ENCODE assay signal across 9 mouse cellular contexts in genomic region chr11:76916539-76917229, GRCm38 (mm10). TPM values are rescaled to one million over a fixed set of nuclear protein-coding genes. Genes with fewer than 3 reads are reported as not detected.
DNase-seq lines count a peak whose midpoint lies in the region; ATAC-seq and TF ChIP-seq lines count a peak whose summit lies in the region.
"Had no signal": no experiment of that assay in that cellular context is flagged by ENCODE, and none has a peak within 500 bp of the region (broad histone marks: within the 10 kb centered on the region; RNA-seq: fewer than 3 reads in every experiment).

No protein-coding gene starts in this region.

- H3K36me3 ChIP-seq in hindbrain, embryonic 13.5 days, result no peaks in the 10 kb centered on the region
- no peaks in the 10 kb centered on the region for H3K36me3 ChIP-seq in hindbrain, embryonic 10.5 days
- H3K36me3 ChIP-seq in midbrain, postnatal 0 days (ENCODE audit: insufficient read depth, low read length), result no peaks in the 10 kb centered on the region
- H3K36me3 ChIP-seq: liver, embryonic 13.5 days had no signal

- H3K4me1 ChIP-seq in hindbrain, embryonic 13.5 days (replicated peaks), result peaks cover 18% of the 10 kb centered on the region
- H3K4me1 ChIP-seq in hindbrain, embryonic 10.5 days (replicated peaks), result peaks cover 30% of the 10 kb centered on the region
- H3K4me1 ChIP-seq in midbrain, postnatal 0 days (ENCODE audit: insufficient read depth, low read length), result no peaks in the 10 kb centered on the region

- H3K27me3 ChIP-seq in hindbrain, embryonic 13.5 days, result 0 out of 2 replicates have a peak, but pooled peaks cover 3% of the 10 kb centered on the region
- no peaks in the 10 kb centered on the region; the same call in 1 of the 2 replicates for H3K27me3 ChIP-seq in hindbrain, embryonic 10.5 days (ENCODE audit: insufficient read depth, poor library complexity, severe bottlenecking)
- no peaks in the 10 kb centered on the region for H3K27me3 ChIP-seq in midbrain, postnatal 0 days (ENCODE audit: insufficient read depth, low read length)
- H3K27me3 ChIP-seq: liver, embryonic 13.5 days had no signal

- H3K4me3 ChIP-seq in hindbrain, embryonic 13.5 days, result no peak overlapping the region
- H3K4me3 ChIP-seq in hindbrain, embryonic 10.5 days, result no peak overlapping the region
- no peak overlapping the region for H3K4me3 ChIP-seq in midbrain, postnatal 0 days (ENCODE audit: low read depth, low read length)
- H3K4me3 ChIP-seq: liver, embryonic 13.5 days had no signal

- ATAC-seq in hindbrain, embryonic 13.5 days (ENCODE audit: low FRiP score), result no peak
- ATAC-seq in midbrain, postnatal 0 days (ENCODE audit: low FRiP score), result no peak

- H3K4me2 ChIP-seq in hindbrain, embryonic 13.5 days, result 0 out of 2 replicates have a peak overlapping the region, but pooled peaks have one; percentile 17
- H3K4me2 ChIP-seq in midbrain, postnatal 0 days (ENCODE audit: low read depth, low read length, poor library complexity, severe bottlenecking), result 0 out of 2 replicates have a peak overlapping the region, but pooled peaks have one; percentile 9
- H3K4me2 ChIP-seq: liver, embryonic 13.5 days had no signal

- H3K9me3 ChIP-seq in hindbrain, embryonic 13.5 days, result no peaks in the 10 kb centered on the region
- no peaks in the 10 kb centered on the region for H3K9me3 ChIP-seq in hindbrain, embryonic 10.5 days
- no peaks in the 10 kb centered on the region for H3K9me3 ChIP-seq in midbrain, postnatal 0 days (ENCODE audit: low read length)
- H3K9me3 ChIP-seq: liver, embryonic 13.5 days had no signal

- DNase-seq in hindbrain, embryonic 10.5 days (ENCODE audit: low spot score), result no peak
- peak; percentile 79 for DNase-seq in NIH3T3 (ENCODE audit: low read depth)
- peak; percentile 27 for DNase-seq in induced T-regulatory cell, adult 2 months (ENCODE audit: low read depth)
- DNase-seq in midbrain, postnatal 0 days (ENCODE audit: low spot score), result no peak
- DNase-seq in spleen, postnatal 36 days (ENCODE audit: low spot score in 2 of 2), result no peak
- DNase-seq in cerebellum, adult 18-20 months, result no peak
- DNase-seq in ovary, postnatal 14 days (ENCODE audit: low spot score), result no peak
- DNase-seq: liver, embryonic 13.5 days had no signal

- TF ChIP-seq CTCF in midbrain, postnatal 0 days (IDR thresholded peaks at IDR 0.05), result no peak

- WGBS in hindbrain, embryonic 13.5 days, result 48% methylated on average over 13 of the region's 13 CpGs
- WGBS in hindbrain, embryonic 10.5 days, result 46% methylated on average over 13 of the region's 13 CpGs
- WGBS in midbrain, postnatal 0 days, result 46% methylated on average over 13 of the region's 13 CpGs

- H3K27ac ChIP-seq in hindbrain, embryonic 13.5 days, result no peak overlapping the region
- H3K27ac ChIP-seq in hindbrain, embryonic 10.5 days, result no peak overlapping the region; the same call in 1 of the 2 replicates
- H3K27ac ChIP-seq in midbrain, postnatal 0 days (ENCODE audit: low read depth, low read length), result no peak overlapping the region
- H3K27ac ChIP-seq: liver, embryonic 13.5 days had no signal

- no peak overlapping the region for H3K9ac ChIP-seq in hindbrain, embryonic 13.5 days
- no peak overlapping the region for H3K9ac ChIP-seq in midbrain, postnatal 0 days (replicated peaks; ENCODE audit: low read length, poor library complexity, severe bottlenecking)
- H3K9ac ChIP-seq: liver, embryonic 13.5 days had no signal

RNA-seq across cellular contexts. Expression of gene Blmh, which starts 7.9 kb away (rescaled TPM):
- 149 and 155 TPM in 2 replicates for polyA plus RNA-seq in hindbrain, embryonic 13.5 days (2015; fragmentation: Nextera tagmentation; extraction: Ambion mirVana)
- polyA plus RNA-seq in hindbrain, embryonic 10.5 days (2016; fragmentation: Nextera tagmentation; extraction: Ambion mirVana), result 197 and 203 TPM in 2 replicates
- 88.5 and 90.8 TPM in 2 replicates for total RNA-seq in midbrain, postnatal 0 days (2014; rRNA removed)
- polyA plus RNA-seq in midbrain, postnatal 0 days (2015; fragmentation: Nextera tagmentation; extraction: Ambion mirVana), result 116 and 127 TPM in 2 replicates

RNA-seq across cellular contexts. Expression of gene Tmigd1, which starts 14.7 kb away (rescaled TPM):
- not detected in 2 replicates for polyA plus RNA-seq in hindbrain, embryonic 13.5 days (2015; fragmentation: Nextera tagmentation; extraction: Ambion mirVana)
- polyA plus RNA-seq in hindbrain, embryonic 10.5 days (2016; fragmentation: Nextera tagmentation; extraction: Ambion mirVana), result 0.29 TPM in 1 of 2 replicates, not detected in the other
- total RNA-seq in midbrain, postnatal 0 days (2014; rRNA removed), result not detected in 2 replicates
- polyA plus RNA-seq in midbrain, postnatal 0 days (2015; fragmentation: Nextera tagmentation; extraction: Ambion mirVana), result 0.18 TPM in 1 of 2 replicates, not detected in the other
- polyA plus RNA-seq: liver, embryonic 13.5 days had no signal

Comparison
In these comparisons a context has a peak if more than half of its experiments do, and no peak if none do; other contexts are left out.
1. DNase-seq: peak in NIH3T3 (single experiment) and induced T-regulatory cell, adult 2 months (single experiment); none in hindbrain, embryonic 10.5 days (single experiment), midbrain, postnatal 0 days (single experiment), spleen, postnatal 36 days (0 of 2), cerebellum, adult 18-20 months (0 of 2) and ovary, postnatal 14 days (single experiment).